Mouse (Mus musculus): Measurements from ENCODE around the gene Tiam2. TPM values are rescaled to one million over a fixed set of nuclear protein-coding genes. Genes with fewer than 3 reads are reported as not detected.

Gene Tiam2
- polyA plus RNA-seq, 1 experiment, result 3.4 TPM

GRCm38 (mm10) chr17:3389741-3390140 is 63.4 kb downstream of the Tiam2 start:
- no peak overlapping the region for H3K27ac ChIP-seq (ENCODE audit: control insufficient read depth, insufficient read depth, low read depth, low read length, poor library complexity)
- no peaks in the 10 kb centered on the region for H3K4me1 ChIP-seq (ENCODE audit: control insufficient read depth, insufficient read depth, low read length)
- 69% methylated on average over 4 of the region's 4 CpGs for WGBS
- TF ChIP-seq POLR2A (IDR thresholded peaks at IDR 0.05; ENCODE audit: borderline replicate concordance, control insufficient read depth, low read depth, low read length) (no peak), CTCF (IDR thresholded peaks at IDR 0.05; ENCODE audit: control insufficient read depth, insufficient read depth, low read length) (no peak)
- H3K4me3 ChIP-seq (replicated peaks; ENCODE audit: control insufficient read depth, low read depth, low read length), result no peak overlapping the region

- WGBS, result 79% methylated on average over 2 of the region's 2 CpGs
- H3K27ac ChIP-seq (ENCODE audit: control insufficient read depth, insufficient read depth, low read depth, low read length, poor library complexity), result no peak overlapping the region
These were observed 67.6 kb downstream of the Tiam2 start for GRCm38 (mm10) chr17:3393981-3394380.

GRCm38 (mm10) chr17:3394985-3395384 is 68.6 kb downstream of the Tiam2 start:
- no peak overlapping the region for H3K4me3 ChIP-seq (replicated peaks; ENCODE audit: control insufficient read depth, low read depth, low read length)
- WGBS, result 75% methylated on average over 2 of the region's 2 CpGs
- no peaks in the 10 kb centered on the region for H3K4me1 ChIP-seq (ENCODE audit: control insufficient read depth, insufficient read depth, low read length)
- TF ChIP-seq CTCF (IDR thresholded peaks at IDR 0.05; ENCODE audit: control insufficient read depth, insufficient read depth, low read length) (no peak), POLR2A (IDR thresholded peaks at IDR 0.05; ENCODE audit: borderline replicate concordance, control insufficient read depth, low read depth, low read length) (no peak)
- no peak overlapping the region for H3K27ac ChIP-seq (ENCODE audit: control insufficient read depth, insufficient read depth, low read depth, low read length, poor library complexity)

More at GRCm38 (mm10) chr17:3393981-3394380, 67.6 kb downstream of the Tiam2 start:
- TF ChIP-seq POLR2A (IDR thresholded peaks at IDR 0.05; ENCODE audit: borderline replicate concordance, control insufficient read depth, low read depth, low read length) (no peak), CTCF (IDR thresholded peaks at IDR 0.05; ENCODE audit: control insufficient read depth, insufficient read depth, low read length) (no peak)
- Histone ChIP-seq H3K4me3 (replicated peaks; ENCODE audit: control insufficient read depth, low read depth, low read length) (no peak overlapping the region), H3K4me1 (ENCODE audit: control insufficient read depth, insufficient read depth, low read length) (no peaks in the 10 kb centered on the region)

GRCm38 (mm10) chr17:3396881-3397281 is 70.5 kb downstream of the Tiam2 start:
- 22% methylated on average over 12 of the region's 12 CpGs for WGBS
- H3K4me3 ChIP-seq (replicated peaks; ENCODE audit: control insufficient read depth, low read depth, low read length), result no peak overlapping the region
- no peaks in the 10 kb centered on the region for H3K4me1 ChIP-seq (ENCODE audit: control insufficient read depth, insufficient read depth, low read length)
- no peak for TF ChIP-seq POLR2A (IDR thresholded peaks at IDR 0.05; ENCODE audit: borderline replicate concordance, control insufficient read depth, low read depth, low read length)
- no peak for TF ChIP-seq CTCF (IDR thresholded peaks at IDR 0.05; ENCODE audit: control insufficient read depth, insufficient read depth, low read length)
- no peak overlapping the region for H3K27ac ChIP-seq (ENCODE audit: control insufficient read depth, insufficient read depth, low read depth, low read length, poor library complexity)

- 53% methylated on average over 5 of the region's 5 CpGs for WGBS
- TF ChIP-seq CTCF (IDR thresholded peaks at IDR 0.05; ENCODE audit: control insufficient read depth, insufficient read depth, low read length), result no peak
- TF ChIP-seq POLR2A (IDR thresholded peaks at IDR 0.05; ENCODE audit: borderline replicate concordance, control insufficient read depth, low read depth, low read length), result no peak
These were observed 71.5 kb downstream of the Tiam2 start for GRCm38 (mm10) chr17:3397836-3398235.

GRCm38 (mm10) chr17:3405350-3406073 is 79.1 kb downstream of the Tiam2 start:
- TF ChIP-seq CTCF (IDR thresholded peaks at IDR 0.05; ENCODE audit: control insufficient read depth, insufficient read depth, low read length) (no peak), POLR2A (IDR thresholded peaks at IDR 0.05; ENCODE audit: borderline replicate concordance, control insufficient read depth, low read depth, low read length) (no peak)
- no peak overlapping the region for H3K4me3 ChIP-seq (replicated peaks; ENCODE audit: control insufficient read depth, low read depth, low read length)
- WGBS, result 64% methylated on average over 9 of the region's 9 CpGs
- H3K27ac ChIP-seq (ENCODE audit: control insufficient read depth, insufficient read depth, low read depth, low read length, poor library complexity), result no peak overlapping the region
- H3K4me1 ChIP-seq (ENCODE audit: control insufficient read depth, insufficient read depth, low read length), result no peaks in the 10 kb centered on the region

More at GRCm38 (mm10) chr17:3397836-3398235, 71.5 kb downstream of the Tiam2 start:
- no peak overlapping the region for H3K4me3 ChIP-seq (replicated peaks; ENCODE audit: control insufficient read depth, low read depth, low read length)
- H3K4me1 ChIP-seq (ENCODE audit: control insufficient read depth, insufficient read depth, low read length), result no peaks in the 10 kb centered on the region
- no peak overlapping the region for H3K27ac ChIP-seq (ENCODE audit: control insufficient read depth, insufficient read depth, low read depth, low read length, poor library complexity)

GRCm38 (mm10) chr17:3407051-3407450 is 80.7 kb downstream of the Tiam2 start:
- H3K4me3 ChIP-seq (replicated peaks; ENCODE audit: control insufficient read depth, low read depth, low read length), result no peak overlapping the region
- no peak for TF ChIP-seq POLR2A (IDR thresholded peaks at IDR 0.05; ENCODE audit: borderline replicate concordance, control insufficient read depth, low read depth, low read length)
- TF ChIP-seq CTCF (IDR thresholded peaks at IDR 0.05; ENCODE audit: control insufficient read depth, insufficient read depth, low read length), result no peak
- 31% methylated on average over 1 of the region's 1 CpGs for WGBS
- no peaks in the 10 kb centered on the region for H3K4me1 ChIP-seq (ENCODE audit: control insufficient read depth, insufficient read depth, low read length)
- no peak overlapping the region for H3K27ac ChIP-seq (ENCODE audit: control insufficient read depth, insufficient read depth, low read depth, low read length, poor library complexity)

GRCm38 (mm10) chr17:3410307-3410706 is 83.9 kb downstream of the Tiam2 start:
- TF ChIP-seq POLR2A (IDR thresholded peaks at IDR 0.05; ENCODE audit: borderline replicate concordance, control insufficient read depth, low read depth, low read length), result no peak
- TF ChIP-seq CTCF (IDR thresholded peaks at IDR 0.05; ENCODE audit: control insufficient read depth, insufficient read depth, low read length), result no peak
- WGBS, result 84% methylated on average over 2 of the region's 2 CpGs
- H3K4me1 ChIP-seq (ENCODE audit: control insufficient read depth, insufficient read depth, low read length), result no peaks in the 10 kb centered on the region
- no peak overlapping the region for H3K4me3 ChIP-seq (replicated peaks; ENCODE audit: control insufficient read depth, low read depth, low read length)
- no peak overlapping the region for H3K27ac ChIP-seq (ENCODE audit: control insufficient read depth, insufficient read depth, low read depth, low read length, poor library complexity)

All from bone marrow, adult 2 months (tissue).